8 mouse cellular contexts compared by ENCODE assay signal in genomic region chr4:126149041-126149676, GRCm38 (mm10). TPM values are rescaled to one million over a fixed set of nuclear protein-coding genes. Genes with fewer than 3 reads are reported as not detected.
A peak's percentile ranks its signal among the peaks of the same experiment; 100 is the strongest.
DNase-seq lines count a peak whose midpoint lies in the region; ATAC-seq and TF ChIP-seq lines count a peak whose summit lies in the region.

No protein-coding gene starts in this region.

- H3K79me3 ChIP-seq in C2C12 (ENCODE audit: low read depth): peaks cover 3% of the 10 kb centered on the region

- TF ChIP-seq CTCF in C2C12 (IDR thresholded peaks at IDR 0.05; ENCODE audit: control insufficient read depth, insufficient read depth, insufficient read length): no peak

- H3K79me2 ChIP-seq in C2C12 (ENCODE audit: control insufficient read depth, insufficient read depth): peaks cover 14% of the 10 kb centered on the region

- intact Hi-C loops in left cerebral cortex, postnatal 14 days (cut with DNase I): no loop called here

- H3K9ac ChIP-seq in heart, embryonic 16.5 days (ENCODE audit: low read length): peak overlapping the region; percentile 80
- H3K9ac ChIP-seq in limb, embryonic 15.5 days: peak overlapping the region; percentile 68
- H3K9ac ChIP-seq in neural tube, embryonic 15.5 days (replicated peaks): peak overlapping the region; percentile 39

- no peaks in the 10 kb centered on the region for H3K27me3 ChIP-seq in C2C12 (ENCODE audit: control insufficient read depth, insufficient read depth, insufficient read length)
- H3K27me3 ChIP-seq in heart, embryonic 16.5 days (ENCODE audit: control insufficient read depth, insufficient read depth, low read length): no peaks in the 10 kb centered on the region
- H3K27me3 ChIP-seq in limb, embryonic 15.5 days: no peaks in the 10 kb centered on the region
- H3K27me3 ChIP-seq in neural tube, embryonic 15.5 days (replicated peaks): peaks cover 39% of the 10 kb centered on the region

- H3K27ac ChIP-seq in heart, embryonic 16.5 days (ENCODE audit: low read length): peak overlapping the region; percentile 82
- peak overlapping the region; percentile 93 for H3K27ac ChIP-seq in limb, embryonic 15.5 days
- H3K27ac ChIP-seq in neural tube, embryonic 15.5 days (replicated peaks): peak overlapping the region; percentile 51

- no peaks in the 10 kb centered on the region for H3K9me3 ChIP-seq in heart, embryonic 16.5 days (replicated peaks; ENCODE audit: control insufficient read depth, low read length)
- H3K9me3 ChIP-seq in limb, embryonic 15.5 days: no peaks in the 10 kb centered on the region
- no peaks in the 10 kb centered on the region for H3K9me3 ChIP-seq in neural tube, embryonic 15.5 days (replicated peaks)

- H3K4me2 ChIP-seq in heart, embryonic 16.5 days (ENCODE audit: low read depth, low read length): peak overlapping the region; percentile 81
- H3K4me2 ChIP-seq in limb, embryonic 15.5 days: peak overlapping the region; percentile 88
- H3K4me2 ChIP-seq in neural tube, embryonic 15.5 days: peak overlapping the region; percentile 68

- H3K36me3 ChIP-seq in C2C12 (ENCODE audit: control insufficient read depth, insufficient read depth): peaks cover 7% of the 10 kb centered on the region
- H3K36me3 ChIP-seq in heart, embryonic 16.5 days (ENCODE audit: control insufficient read depth, insufficient read depth): no peaks in the 10 kb centered on the region; the same call in 1 of the 2 replicates
- peaks cover 20% of the 10 kb centered on the region for H3K36me3 ChIP-seq in limb, embryonic 15.5 days
- no peaks in the 10 kb centered on the region for H3K36me3 ChIP-seq in neural tube, embryonic 15.5 days

- H3ac ChIP-seq in C2C12 (ENCODE audit: control insufficient read depth, insufficient read length, low read depth): peak overlapping the region; percentile 20

- no peak for ATAC-seq in heart, embryonic 16.5 days (replicated peaks; ENCODE audit: extremely low read depth, insufficient read depth, low FRiP score)
- ATAC-seq in limb, embryonic 15.5 days (ENCODE audit: insufficient number of reproducible peaks, low FRiP score, low TSS enrichment, low read depth): no peak
- ATAC-seq in neural tube, embryonic 15.5 days (ENCODE audit: low FRiP score): peak; percentile 26; the same call in 1 of the 2 replicates
- no peak for ATAC-seq in inflammation-experienced regulatory T-cells, adult 6 months

- 22% methylated on average over 42 of the region's 42 CpGs for WGBS in heart, embryonic 16.5 days
- WGBS in limb, embryonic 15.5 days: 11% methylated on average over 42 of the region's 42 CpGs
- WGBS in neural tube, embryonic 15.5 days: 25% methylated on average over 42 of the region's 42 CpGs

- DNase-seq in NIH3T3 (ENCODE audit: low read depth): peak; percentile 58
- no peak for DNase-seq in cerebellum, postnatal 36 days
- no peak for DNase-seq in left cerebral cortex, postnatal 14 days (ENCODE audit: low spot score in 2 of 2)

- H3K4me3 ChIP-seq in C2C12 (ENCODE audit: insufficient read depth, poor library complexity, severe bottlenecking): peak overlapping the region; percentile 40
- peak overlapping the region; percentile 69 for H3K4me3 ChIP-seq in heart, embryonic 16.5 days (ENCODE audit: low read length)
- H3K4me3 ChIP-seq in limb, embryonic 15.5 days: peak overlapping the region; percentile 75
- H3K4me3 ChIP-seq in neural tube, embryonic 15.5 days (replicated peaks): peak overlapping the region; percentile 42

- peaks cover 30% of the 10 kb centered on the region for H3K4me1 ChIP-seq in heart, embryonic 16.5 days (ENCODE audit: control insufficient read depth, insufficient read depth, low read length)
- peaks cover 55% of the 10 kb centered on the region for H3K4me1 ChIP-seq in limb, embryonic 15.5 days
- peaks cover 28% of the 10 kb centered on the region for H3K4me1 ChIP-seq in neural tube, embryonic 15.5 days

TF ChIP-seq in C2C12, 6 proteins besides CTCF, POLR2A, EP300 and RAD21:
- TF ChIP-seq FOSL1 (IDR thresholded peaks at IDR 0.05; ENCODE audit: insufficient read depth, low read length, poor library complexity, severe bottlenecking) (no peak), MYOG (IDR thresholded peaks at IDR 0.05; ENCODE audit: control insufficient read depth, extremely low read depth, insufficient read length) (no peak), CEBPB (IDR thresholded peaks at IDR 0.05; ENCODE audit: low read depth) (no peak), MAX (IDR thresholded peaks at IDR 0.05) (no peak), MYOD1 (IDR thresholded peaks at IDR 0.05; ENCODE audit: control insufficient read depth, insufficient read length, low read depth) (no peak), USF1 (IDR thresholded peaks at IDR 0.05; ENCODE audit: low read depth) (no peak)

RNA-seq across cellular contexts. Expression of gene Eva1b, which starts 1.6 kb away (rescaled TPM):
- polyA plus RNA-seq in C2C12 (2012; fragmentation: generic; extraction: Trizol): 51.6 TPM
- polyA plus RNA-seq in heart, embryonic 16.5 days (2015; fragmentation: Nextera tagmentation; extraction: Ambion mirVana): 29.5 TPM in 2 replicates
- polyA plus RNA-seq in limb, embryonic 15.5 days (2015; fragmentation: Nextera tagmentation; extraction: Ambion mirVana): 81.0 and 86.3 TPM in 2 replicates
- 13.3 and 19.1 TPM in 2 replicates for polyA plus RNA-seq in neural tube, embryonic 15.5 days (2015; fragmentation: Nextera tagmentation; extraction: Ambion mirVana)
- total RNA-seq in left cerebral cortex, postnatal 14 days (2021): 1 to 10 TPM; 6.5 to 7.0 TPM
- 10 to 100 TPM in 2 of 3 experiments, 1 to 10 TPM in 1; 8.5 to 14.5 (median 11.7) TPM for polyA plus RNA-seq in inflammation-experienced regulatory T-cells, adult 6 months (2017; shearing (Covaris generic))

RNA-seq across cellular contexts. Expression of gene Sh3d21, which starts 14.1 kb away (rescaled TPM):
- 0.27 TPM for polyA plus RNA-seq in C2C12 (2012; fragmentation: generic; extraction: Trizol)
- polyA plus RNA-seq in heart, embryonic 16.5 days (2015; fragmentation: Nextera tagmentation; extraction: Ambion mirVana): 2.7 and 3.4 TPM in 2 replicates
- polyA plus RNA-seq in limb, embryonic 15.5 days (2015; fragmentation: Nextera tagmentation; extraction: Ambion mirVana): 12.1 and 13.8 TPM in 2 replicates
- 1.4 and 2.6 TPM in 2 replicates for polyA plus RNA-seq in neural tube, embryonic 15.5 days (2015; fragmentation: Nextera tagmentation; extraction: Ambion mirVana)
- total RNA-seq in left cerebral cortex, postnatal 14 days (2021): 1 to 10 TPM in 1 of 2 experiments, under 1 TPM in 1; 0.79 to 1.0 TPM
- 1 to 10 TPM in 1 of 3 experiments, under 1 TPM in 2; 0.24 to 1.3 (median 0.59) TPM for polyA plus RNA-seq in inflammation-experienced regulatory T-cells, adult 6 months (2017; shearing (Covaris generic))

RNA-seq across cellular contexts. Expression of gene Stk40, which starts 45.4 kb away (rescaled TPM):
- 11.0 TPM for polyA plus RNA-seq in C2C12 (2012; fragmentation: generic; extraction: Trizol)
- 24.5 and 26.6 TPM in 2 replicates for polyA plus RNA-seq in heart, embryonic 16.5 days (2015; fragmentation: Nextera tagmentation; extraction: Ambion mirVana)
- 32.4 and 35.4 TPM in 2 replicates for polyA plus RNA-seq in limb, embryonic 15.5 days (2015; fragmentation: Nextera tagmentation; extraction: Ambion mirVana)
- polyA plus RNA-seq in neural tube, embryonic 15.5 days (2015; fragmentation: Nextera tagmentation; extraction: Ambion mirVana): 28.1 and 29.9 TPM in 2 replicates
- total RNA-seq in left cerebral cortex, postnatal 14 days (2021): 10 to 100 TPM; 26.5 to 28.8 TPM
- 10 to 100 TPM; 11.0 to 27.7 (median 16.5) TPM for polyA plus RNA-seq in inflammation-experienced regulatory T-cells, adult 6 months (2017; shearing (Covaris generic))

RNA-seq across cellular contexts. Expression of gene Lsm10, which starts 52.7 kb away (rescaled TPM):
- 37.9 TPM for polyA plus RNA-seq in C2C12 (2012; fragmentation: generic; extraction: Trizol)
- polyA plus RNA-seq in heart, embryonic 16.5 days (2015; fragmentation: Nextera tagmentation; extraction: Ambion mirVana): 41.7 and 47.2 TPM in 2 replicates
- polyA plus RNA-seq in limb, embryonic 15.5 days (2015; fragmentation: Nextera tagmentation; extraction: Ambion mirVana): 50.1 and 51.2 TPM in 2 replicates
- 48.5 and 51.6 TPM in 2 replicates for polyA plus RNA-seq in neural tube, embryonic 15.5 days (2015; fragmentation: Nextera tagmentation; extraction: Ambion mirVana)
- 10 to 100 TPM; 14.7 to 15.4 TPM for total RNA-seq in left cerebral cortex, postnatal 14 days (2021)
- 10 to 100 TPM; 55.6 to 76.5 (median 73.4) TPM for polyA plus RNA-seq in inflammation-experienced regulatory T-cells, adult 6 months (2017; shearing (Covaris generic))

RNA-seq across cellular contexts. Expression of gene Thrap3, which starts 53.4 kb away (rescaled TPM):
- polyA plus RNA-seq in C2C12 (2012; fragmentation: generic; extraction: Trizol): 85.7 TPM
- 137 and 143 TPM in 2 replicates for polyA plus RNA-seq in heart, embryonic 16.5 days (2015; fragmentation: Nextera tagmentation; extraction: Ambion mirVana)
- polyA plus RNA-seq in limb, embryonic 15.5 days (2015; fragmentation: Nextera tagmentation; extraction: Ambion mirVana): 183 and 198 TPM in 2 replicates
- 127 and 133 TPM in 2 replicates for polyA plus RNA-seq in neural tube, embryonic 15.5 days (2015; fragmentation: Nextera tagmentation; extraction: Ambion mirVana)
- 100 to 1,000 TPM; 129 to 147 TPM for total RNA-seq in left cerebral cortex, postnatal 14 days (2021)
- 100 to 1,000 TPM; 198 to 359 (median 205) TPM for polyA plus RNA-seq in inflammation-experienced regulatory T-cells, adult 6 months (2017; shearing (Covaris generic))
